Mouse (Mus musculus) CH12F3 (cell line): ENCODE results near the gene Kiss1r.

Source experiments
- in situ Hi-C: fragments of 300-500 bp; cut with MboI; formaldehyde crosslinking; loops from 2 replicates; pipeline ENCODE4 v1.14.3; 2020; ENCODE audit warnings: low sequenced_read_pairs

The Kiss1r gene

DNA sequence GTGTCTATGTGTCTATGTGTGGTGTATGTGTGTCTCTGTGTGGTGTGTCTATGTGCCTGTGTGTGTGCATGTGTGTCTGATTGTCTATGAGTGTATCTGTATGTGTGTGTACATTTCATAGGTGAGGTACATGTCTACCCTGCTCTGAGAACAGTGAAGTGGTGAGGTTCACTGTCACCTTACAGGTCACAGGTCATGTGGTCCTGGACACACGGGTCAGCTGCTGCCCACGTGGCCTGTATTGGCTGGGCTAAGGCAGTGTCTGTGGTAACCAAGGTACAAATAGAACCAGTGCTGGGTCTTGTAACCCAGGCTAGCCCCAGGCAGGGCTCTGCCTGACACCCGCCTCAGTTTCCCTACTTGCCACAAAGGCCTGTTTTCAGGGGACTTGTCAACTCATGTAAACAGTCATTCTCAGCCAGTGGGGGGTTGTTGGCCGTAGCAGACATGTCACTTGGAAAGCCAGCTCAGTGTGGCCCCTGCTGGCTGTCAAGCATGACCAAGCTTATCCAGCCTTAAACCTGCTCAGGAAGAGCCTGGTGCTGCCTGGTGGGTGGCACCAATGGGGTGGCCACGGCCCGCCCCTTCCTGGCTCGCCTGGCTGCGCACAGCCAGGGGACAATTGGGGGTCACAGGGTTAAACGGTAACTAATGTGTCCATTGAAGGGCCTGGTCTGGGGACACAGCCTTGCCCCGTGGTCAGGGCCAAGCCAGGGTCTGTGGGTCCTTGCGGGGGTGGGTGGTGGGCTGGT lies 21.2 kb downstream of the Kiss1r start:
- in situ Hi-C loops = no loop called here

DNA sequence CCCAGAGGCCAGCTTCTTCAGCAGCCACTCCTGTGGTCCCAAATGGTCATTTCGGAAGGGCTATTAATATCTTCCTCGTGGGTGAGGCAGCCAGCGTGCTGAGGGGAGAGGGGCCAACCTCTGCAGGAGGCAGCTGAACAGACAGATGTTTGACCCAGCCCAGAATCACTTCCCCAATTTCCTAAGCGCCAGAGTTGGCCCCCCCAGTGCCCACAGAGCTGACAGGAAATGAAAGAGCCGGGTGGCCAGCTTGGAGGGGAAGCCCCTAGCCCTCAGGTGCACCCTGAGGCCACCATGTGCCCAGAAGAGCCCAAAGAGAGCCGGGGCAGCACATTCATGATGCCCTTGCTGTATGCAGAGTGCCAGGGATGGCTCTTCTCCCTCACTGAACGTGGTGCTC lies 24.0 kb downstream of the Kiss1r start:
- in situ Hi-C loops = no loop called here

DNA sequence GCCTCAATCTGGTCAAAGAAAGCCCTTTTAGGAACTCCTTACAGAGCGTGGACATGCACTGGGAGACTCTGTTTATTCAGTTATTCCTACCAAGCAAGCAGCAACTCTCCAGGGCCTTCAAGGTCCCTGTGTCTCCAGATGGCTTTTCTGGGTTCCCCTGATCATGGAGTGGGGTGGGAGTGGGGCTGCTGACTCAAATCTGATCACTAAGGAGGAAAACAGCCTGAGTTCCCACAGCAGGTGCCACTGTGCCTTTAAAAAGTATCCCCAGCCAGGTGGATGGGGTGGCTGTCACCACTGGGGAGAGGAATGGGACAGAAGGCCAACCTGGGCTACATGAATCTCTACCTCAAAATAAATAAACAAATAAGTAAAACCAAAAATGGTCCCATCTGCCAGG lies 26.2 kb downstream of the Kiss1r start:
- in situ Hi-C loops = no loop called here

DNA sequence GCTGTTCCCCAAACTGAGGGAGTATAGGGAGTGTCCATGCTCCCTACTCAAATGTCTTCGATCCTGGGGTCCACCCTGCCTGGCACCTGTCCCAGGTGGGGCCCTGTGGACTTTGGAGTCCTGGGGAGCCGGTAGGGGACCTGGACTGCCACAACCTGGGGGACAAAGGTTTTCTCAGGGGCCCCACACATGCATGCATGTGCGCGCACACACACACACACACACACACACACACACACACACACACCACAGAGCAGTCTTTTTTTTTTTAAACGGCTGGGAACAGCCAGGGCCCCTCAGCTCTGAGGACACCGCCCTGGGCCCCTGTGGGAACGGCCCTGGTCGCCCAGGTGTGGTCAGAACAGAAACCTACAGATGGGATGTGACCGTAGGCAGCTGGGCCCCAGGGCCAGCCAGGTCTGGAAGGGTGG lies 26.7 kb downstream of the Kiss1r start:
- in situ Hi-C loops = no loop called here

DNA sequence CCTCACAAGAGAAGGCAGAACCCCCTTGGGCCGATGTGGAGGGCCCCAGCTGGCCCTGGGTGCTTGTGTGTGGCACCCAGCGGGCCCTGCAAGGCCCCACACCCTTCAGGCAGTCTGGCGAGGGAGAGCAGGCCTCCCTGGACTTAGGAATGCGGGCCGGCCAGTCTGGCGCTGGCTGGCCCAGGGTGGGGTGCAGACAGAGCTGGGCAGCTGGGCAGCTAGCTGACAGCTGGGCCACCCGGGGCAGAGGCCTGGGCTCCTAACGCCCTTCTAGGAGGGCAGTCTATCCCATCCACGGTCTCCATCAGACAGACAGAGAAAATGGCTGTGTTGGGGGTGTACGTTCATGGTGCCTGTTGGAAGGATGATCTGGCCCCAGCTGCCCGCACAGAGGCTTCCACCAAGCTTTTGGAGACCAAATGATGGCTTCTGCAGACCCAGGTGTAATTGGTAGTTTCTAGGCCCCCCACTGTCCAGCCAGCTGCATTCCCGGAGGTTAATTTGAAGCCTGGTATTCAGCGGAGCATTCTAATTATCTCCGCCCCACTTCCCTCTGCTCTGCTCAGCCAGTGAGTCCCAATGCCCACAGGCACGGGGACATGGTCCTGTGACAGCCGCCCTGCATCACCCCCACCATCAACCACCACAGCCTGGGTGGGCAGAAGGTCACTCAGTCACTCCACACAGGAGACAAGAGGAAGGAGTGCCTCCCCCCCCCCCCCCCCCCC lies 28.9 kb downstream of the Kiss1r start:
- in situ Hi-C loops = no loop called here

DNA sequence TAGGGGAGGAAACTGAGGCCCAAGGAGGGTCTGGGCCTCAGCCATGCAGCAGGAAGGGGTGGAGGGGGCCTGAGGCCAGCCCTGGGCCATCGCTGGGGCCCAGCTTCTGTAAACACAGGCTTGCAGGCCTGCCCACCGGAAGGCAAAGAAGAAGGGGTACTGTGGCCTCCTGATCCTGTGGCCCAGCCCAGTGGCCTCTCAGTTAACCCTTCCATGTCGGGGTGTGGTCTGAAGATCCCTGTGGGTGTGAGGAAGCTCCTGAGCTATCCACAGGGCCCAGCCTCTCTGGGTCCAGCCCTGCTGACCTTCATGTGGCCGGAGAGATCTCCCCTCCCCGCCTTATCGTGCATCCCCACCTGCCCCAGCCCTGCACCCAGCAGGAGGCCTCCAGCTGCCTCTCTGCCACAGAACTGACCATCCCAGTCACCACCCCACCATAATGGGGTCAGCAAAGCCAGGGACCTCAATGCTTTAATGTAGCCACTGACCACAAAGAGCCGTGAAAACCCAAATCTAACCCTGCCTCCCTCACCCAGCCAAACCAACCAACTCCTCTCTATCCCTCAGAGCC lies 30.1 kb downstream of the Kiss1r start:
- in situ Hi-C loops = no loop called here

DNA sequence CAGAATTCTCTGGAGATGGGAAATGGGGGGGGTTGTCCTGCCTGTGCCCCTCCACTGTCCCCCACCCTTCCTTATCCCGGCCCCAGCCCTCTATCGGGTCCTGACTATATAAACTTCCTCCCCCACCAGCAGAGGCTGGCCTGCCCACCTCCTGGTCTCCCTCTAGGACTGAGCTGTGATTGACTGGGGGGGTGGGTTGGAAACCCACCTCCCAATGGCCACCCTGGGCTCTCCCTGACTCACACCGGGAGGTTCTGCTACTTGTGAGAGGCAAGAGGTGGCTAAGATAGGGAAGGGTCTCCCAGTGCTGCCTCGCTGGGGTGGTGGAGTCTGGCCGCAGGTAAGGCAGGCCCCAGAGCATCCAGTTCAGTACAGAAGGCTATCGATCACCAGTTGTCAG lies 30.7 kb downstream of the Kiss1r start:
- in situ Hi-C loops = no loop called here

DNA sequence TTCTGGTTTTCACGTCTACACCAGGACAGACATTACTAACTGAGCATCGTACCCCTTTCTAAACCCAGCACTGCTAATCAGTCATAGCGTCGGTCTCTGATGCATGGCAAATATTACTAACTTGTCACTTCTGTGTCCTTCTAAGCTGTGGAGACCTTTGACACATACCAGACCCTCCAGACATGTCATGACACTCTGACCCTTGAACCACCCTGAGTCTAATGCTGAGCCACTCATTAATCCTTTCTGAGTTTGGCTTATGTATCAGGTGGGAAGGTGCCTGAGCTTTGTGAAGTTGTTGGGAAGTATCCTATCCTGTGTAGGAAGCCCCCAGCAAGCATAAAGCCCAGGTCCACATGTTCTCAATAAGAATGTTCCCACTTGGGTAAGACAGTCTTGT lies 33.1 kb downstream of the Kiss1r start:
- in situ Hi-C loops = no loop called here

DNA sequence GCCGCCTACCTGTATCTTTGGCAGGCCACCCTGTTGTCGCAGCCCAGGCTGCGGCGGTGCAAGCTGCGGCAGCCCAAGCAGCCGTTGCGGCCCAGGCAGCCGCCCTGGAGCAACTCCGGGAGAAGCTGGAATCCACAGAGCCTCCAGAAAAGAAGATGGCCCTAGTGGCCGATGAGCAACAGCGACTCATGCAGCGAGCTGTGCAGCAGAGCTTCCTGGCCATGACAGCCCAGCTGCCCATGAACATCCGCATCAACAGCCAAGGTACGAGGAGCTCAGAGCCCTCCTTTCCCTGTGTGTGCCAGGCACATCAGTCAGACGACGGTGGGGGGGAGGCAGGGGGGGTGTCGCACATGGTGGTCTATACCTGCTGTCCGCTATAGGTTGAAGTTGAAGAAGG lies 33.9 kb downstream of the Kiss1r start:
- in situ Hi-C loops = no loop called here

DNA sequence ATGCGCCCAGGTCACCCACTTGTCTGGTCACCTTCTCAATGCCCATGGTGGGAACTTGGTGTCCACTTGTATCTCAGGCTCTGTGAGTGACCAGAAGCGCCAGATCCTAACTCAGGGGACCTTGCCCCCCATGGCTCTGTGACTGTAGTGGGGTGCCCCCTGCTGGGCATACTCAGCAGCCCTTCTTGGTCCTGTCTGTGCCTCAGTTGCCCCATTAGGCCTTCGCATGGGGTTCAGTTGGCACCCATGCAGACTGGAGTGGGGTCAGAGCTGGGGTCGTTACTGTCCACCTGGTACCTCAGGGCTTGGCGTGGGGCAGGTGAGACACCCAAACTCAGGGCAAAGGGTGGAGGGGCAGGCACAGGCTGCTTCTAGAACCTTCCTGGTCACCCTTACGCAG lies 37.2 kb downstream of the Kiss1r start:
- in situ Hi-C loops = no loop called here

DNA sequence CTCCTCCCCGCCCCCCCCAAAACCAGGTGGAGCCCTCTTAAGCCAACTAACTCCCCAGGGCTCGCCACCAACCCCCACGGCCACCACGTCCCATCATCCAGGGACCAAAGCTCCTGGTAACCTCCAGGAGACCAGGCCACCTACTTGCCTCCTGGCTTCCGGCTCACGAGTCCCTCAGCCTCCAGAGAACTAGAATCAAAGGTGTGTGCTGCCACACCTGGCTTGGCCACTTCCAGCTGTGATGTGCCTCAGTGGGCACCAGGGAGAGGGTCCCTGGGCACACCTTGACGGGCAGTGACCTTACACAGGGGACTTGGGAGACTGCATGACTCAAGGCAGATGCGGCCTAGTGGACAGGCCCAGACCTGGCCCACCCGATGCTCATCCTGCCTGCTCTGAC lies 38.9 kb downstream of the Kiss1r start:
- in situ Hi-C loops = loop anchor here (5.0 kb wide), 1 partner anchor 33 kb away; the partner anchor contains the start of gene R3hdm4

DNA sequence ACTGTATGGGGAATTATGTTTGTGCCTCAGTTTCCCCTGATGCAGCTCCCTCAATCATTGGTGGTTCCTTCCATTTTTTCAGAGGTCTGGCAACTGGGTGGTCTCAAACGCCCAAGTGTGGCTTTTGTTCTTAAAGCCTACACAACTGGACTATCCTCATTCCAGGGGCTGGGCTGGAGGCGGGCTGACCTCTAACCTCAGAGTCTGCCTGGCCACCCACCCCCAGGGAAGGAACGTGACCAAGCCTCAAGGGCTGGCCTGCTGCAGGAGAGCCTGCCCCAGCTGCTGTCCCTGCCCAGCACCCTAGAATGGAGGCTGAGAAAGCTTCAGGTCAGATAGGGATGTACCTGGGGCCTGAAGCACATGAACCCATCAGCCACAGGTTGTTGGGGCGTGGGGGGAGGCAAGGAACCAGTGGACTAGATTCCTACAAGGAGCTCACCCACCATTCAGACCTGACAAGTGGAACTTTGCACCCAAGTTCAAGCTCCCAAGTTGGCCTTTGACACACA lies 39.9 kb downstream of the Kiss1r start:
- in situ Hi-C loops = loop anchor here (5.0 kb wide), 1 partner anchor 34 kb away; the partner anchor contains the start of gene R3hdm4

DNA sequence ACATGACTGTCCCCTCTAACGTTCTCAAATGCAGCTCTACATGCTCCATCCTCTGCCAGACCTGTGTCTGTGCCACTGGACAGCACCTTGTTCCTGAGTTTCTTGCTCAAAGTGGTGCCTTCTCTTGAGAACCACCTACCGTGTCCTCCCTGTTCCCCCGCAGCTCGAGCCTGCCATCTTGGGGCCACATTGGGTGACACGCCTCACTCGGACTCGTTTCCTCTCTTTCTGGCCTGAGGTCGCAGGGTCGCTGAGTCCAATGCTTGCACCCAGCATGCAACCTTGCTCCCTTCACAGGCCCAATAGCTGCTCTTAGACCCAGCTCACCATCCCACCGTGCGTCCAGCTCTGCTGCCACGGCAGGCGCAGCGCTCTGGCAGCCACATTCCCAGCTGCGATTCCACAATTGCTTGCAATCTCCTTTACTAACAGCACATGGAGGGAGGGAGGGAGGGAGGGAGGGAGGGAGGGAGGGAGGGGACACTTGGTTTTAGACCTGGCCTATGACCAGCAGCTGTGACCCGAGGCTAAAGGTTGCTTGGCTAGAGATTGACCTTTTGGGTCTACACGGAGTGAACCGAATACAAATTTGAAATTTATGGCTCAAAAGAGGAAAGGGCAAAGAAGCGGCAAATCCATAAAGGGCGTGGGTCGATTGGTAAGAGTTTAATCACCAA lies 41.5 kb downstream of the Kiss1r start:
- in situ Hi-C loops = loop anchor here (5.0 kb wide), 1 partner anchor 36 kb away; the partner anchor contains the start of gene R3hdm4

DNA sequence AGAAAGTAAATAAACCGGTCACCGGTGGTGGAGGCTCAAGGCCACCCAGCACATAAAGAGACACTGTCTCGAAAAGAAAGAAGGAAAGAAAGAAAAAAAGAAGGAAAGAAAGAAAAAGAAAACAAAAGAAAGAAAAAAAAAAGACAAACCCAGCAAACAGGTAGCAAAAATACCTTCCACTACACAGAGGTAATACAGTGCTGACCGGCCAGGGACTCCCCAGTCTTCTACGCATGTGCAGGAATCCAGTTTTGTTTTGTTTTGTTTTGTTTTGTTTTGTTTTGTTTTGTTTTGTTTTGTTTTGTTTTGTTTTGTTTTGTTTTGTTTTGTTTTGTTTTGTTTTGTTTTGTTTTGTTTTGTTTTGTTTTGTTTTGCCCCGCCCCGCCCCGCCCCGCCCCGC lies 42.6 kb downstream of the Kiss1r start:
- in situ Hi-C loops = loop anchor here (5.0 kb wide), 1 partner anchor 37 kb away; the partner anchor contains the start of gene R3hdm4

DNA sequence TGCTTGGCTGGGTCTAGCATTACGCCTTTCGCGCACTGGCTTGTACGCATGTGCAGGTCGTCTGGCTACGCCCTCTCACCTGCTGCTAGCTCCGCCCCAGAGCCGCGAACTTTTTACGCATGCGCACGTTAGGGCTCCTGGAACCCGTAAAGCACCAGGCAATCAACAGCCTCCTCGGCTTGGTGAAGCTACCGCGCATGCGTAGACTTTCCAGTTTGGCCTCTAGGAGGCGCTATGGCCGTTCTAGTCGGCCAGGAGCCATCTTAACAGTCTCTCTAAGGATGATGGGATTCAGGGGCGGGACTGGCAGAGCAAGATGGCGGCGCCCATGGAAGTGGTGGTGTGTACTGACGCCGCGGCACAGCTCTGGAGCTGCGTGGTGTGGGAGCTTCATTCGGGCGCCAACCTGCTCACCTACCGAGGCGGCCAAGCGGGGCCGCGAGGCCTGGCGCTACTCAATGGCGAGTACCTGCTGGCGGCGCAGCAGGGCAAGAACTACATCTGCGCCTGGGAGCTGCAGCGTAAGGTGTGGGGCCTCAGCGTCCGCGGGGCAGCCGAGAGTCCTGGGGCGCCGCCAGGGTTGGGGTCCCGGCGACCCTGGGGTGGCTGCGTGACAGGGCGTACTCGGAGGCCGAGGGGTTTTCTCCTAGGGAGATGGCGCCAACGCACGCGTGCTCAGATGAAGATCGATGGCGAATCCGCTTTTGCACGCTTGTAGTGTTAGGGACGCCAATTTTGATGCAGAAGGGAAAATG lies 43.3 kb downstream of the Kiss1r start, which contains the start of gene Wdr18:
Gene Wdr18, plus strand, starts transcription at position 306 of the 755 bp plus-strand sequence.
- in situ Hi-C loops = loop anchor here (5.0 kb wide), 1 partner anchor 38 kb away; the partner anchor contains the start of gene R3hdm4

DNA sequence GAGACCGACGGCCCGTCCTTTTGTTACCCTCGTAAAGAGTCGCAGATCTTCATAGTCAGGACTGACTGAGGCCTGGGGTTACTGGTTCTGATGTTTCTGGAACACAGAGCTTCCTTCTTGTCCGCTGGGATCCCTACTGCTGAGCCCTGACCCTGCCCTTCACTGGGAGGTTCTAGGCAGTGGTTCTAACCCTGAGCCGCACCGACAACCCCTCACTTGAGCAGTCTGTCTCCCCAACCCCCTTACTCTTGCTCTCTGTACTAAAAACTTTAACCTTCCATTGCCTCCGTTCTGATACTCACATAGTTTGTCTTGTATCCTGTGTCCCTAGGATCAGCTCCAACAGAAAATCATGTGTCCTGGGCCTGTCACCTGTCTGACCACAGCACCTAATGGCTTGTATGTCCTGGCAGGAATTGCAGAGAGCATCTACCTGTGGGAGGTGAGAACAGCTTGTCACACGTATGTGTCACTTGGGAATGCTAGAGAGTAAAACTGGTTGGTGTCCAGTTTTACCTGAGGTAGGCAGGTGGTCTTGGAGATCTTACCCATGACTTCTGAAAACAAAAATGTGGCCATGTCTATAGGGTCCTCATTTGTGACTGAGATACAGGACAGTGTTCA lies 44.0 kb downstream of the Kiss1r start:
- in situ Hi-C loops = no loop called here

DNA sequence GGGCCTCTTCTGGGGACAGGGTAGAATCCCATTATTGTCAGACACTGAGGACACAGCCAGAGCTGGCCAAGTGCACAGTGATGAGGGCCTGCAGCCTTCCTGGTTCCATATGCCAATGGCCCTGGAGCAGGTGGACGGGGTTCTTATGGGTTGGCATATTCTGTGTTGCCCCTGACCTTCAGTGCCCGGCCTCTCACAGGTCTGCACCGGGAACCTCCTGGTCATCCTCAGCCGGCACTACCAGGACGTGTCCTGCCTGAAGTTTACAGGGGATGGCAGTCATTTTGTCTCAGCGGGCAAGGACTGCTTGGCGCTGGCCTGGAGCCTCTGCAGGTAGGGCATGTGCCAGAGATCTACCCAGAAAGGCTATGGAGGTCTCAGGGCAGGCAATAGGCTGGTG lies 48.0 kb downstream of the Kiss1r start:
- in situ Hi-C loops = no loop called here

DNA sequence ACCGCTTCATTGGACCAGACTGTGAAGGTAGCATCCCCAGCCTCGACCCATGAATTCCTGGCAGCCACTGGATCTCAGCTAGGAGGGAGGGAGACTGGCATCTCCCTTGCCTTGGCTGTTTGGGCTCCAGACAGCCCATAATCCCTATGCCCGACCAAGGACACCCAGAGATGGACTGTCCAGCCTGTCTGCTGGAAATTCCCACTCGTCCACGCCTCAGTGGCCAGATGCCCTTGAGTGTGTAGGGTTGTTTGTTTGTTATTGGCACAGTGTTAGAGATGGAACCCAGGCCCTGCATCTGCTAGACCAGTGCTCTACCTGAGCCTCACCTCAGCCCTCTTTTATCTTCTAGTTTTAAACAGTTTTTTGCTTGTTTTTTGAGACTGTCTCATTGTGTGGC lies 48.6 kb downstream of the Kiss1r start:
- in situ Hi-C loops = no loop called here

DNA sequence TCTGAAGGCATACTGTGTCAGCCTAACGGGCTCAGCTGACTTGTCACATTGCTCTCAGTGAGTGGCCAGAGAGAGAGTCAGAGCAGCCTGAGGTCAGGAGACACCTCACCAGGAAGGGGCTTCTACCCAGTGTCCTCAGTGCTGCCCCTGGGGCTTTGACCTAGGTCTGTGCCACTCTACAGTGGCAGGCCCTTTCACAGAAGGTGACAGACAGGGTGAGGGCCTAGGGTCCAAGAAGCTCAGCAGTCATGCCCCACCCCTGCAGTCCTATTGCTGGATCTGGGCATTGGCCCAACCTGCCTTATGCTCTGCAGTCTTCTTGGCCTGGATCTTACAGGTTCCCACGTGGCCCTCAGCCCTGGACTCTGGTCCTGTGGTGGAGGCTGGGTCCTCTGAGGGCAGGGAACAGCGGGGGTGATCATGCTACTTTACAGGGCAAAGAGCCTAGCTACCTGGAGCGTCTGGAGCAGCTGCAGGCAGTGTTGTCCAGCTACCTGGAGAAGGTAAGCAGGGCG lies 50.2 kb downstream of the Kiss1r start:
- in situ Hi-C loops = no loop called here
